Mouse (Mus musculus) cerebellum, adult 2 months (tissue): ENCODE data around the gene Rbms1. TPM values are rescaled to one million over a fixed set of nuclear protein-coding genes. Genes with fewer than 3 reads are reported as not detected.

Experiments
- DNase-seq, 2 experiments: peaks; one replicate each; pipeline ENCODE4 v3.0.0; 2021
- H3K27ac ChIP-seq: fragments of 200-500 bp; 2 replicates; pipeline ENCODE4 v1.5.1; 2012; ENCODE audit warnings: low read length, control low read depth, inconsistent platforms; ENCODE audit not compliant: insufficient read depth
- H3K27me3 ChIP-seq: fragments of 200-500 bp; 2 replicates; pipeline ENCODE4 v1.6.1; 2012; ENCODE audit warnings: inconsistent platforms, mild to moderate bottlenecking, low read length, moderate library complexity; ENCODE audit not compliant: control insufficient read depth, insufficient read depth
- H3K4me1 ChIP-seq: fragments of 200-500 bp; 2 replicates; pipeline ENCODE4 v1.6.1; 2011; ENCODE audit warnings: low read length; ENCODE audit not compliant: control insufficient read depth, insufficient read depth
- H3K4me3 ChIP-seq: fragments of 200-500 bp; replicated peaks from 2 replicates; pipeline ENCODE3; 2011; ENCODE audit warnings: mild to moderate bottlenecking, low read depth, low read length, control low read depth; ENCODE audit not compliant: insufficient read depth
- CTCF ChIP-seq: fragments of 200-500 bp; IDR thresholded peaks from 2 replicates; pipeline ENCODE4 v1.5.1; 2011; ENCODE audit warnings: low read depth, mild to moderate bottlenecking, control low read depth, low read length, moderate library complexity, borderline replicate concordance; ENCODE audit not compliant: insufficient read depth
- POLR2A ChIP-seq: fragments of 200-500 bp; IDR thresholded peaks from 2 replicates; pipeline ENCODE4 v1.6.1; 2011; ENCODE audit warnings: low read length, control low read depth, borderline replicate concordance; ENCODE audit not compliant: insufficient read depth
- WGBS: fragments of 180-500 bp; shearing (Covaris S2); methylation state at CpG from one replicate; pipeline ENCODE4 v1.1.7; 2018; 5-methylcytosine and 5-hydroxymethylcytosine counted together
- polyA plus RNA-seq: library from polyadenylated mRNA; depleted of rRNA; stranded (reverse); fragments of >200 nt; gene quantifications from 2 replicates; pipeline ENCODE4 v1.2.3, GENCODE M21; 2012

The Rbms1 gene
- polyA plus RNA-seq, 1 experiment = 23.5 TPM

DNA sequence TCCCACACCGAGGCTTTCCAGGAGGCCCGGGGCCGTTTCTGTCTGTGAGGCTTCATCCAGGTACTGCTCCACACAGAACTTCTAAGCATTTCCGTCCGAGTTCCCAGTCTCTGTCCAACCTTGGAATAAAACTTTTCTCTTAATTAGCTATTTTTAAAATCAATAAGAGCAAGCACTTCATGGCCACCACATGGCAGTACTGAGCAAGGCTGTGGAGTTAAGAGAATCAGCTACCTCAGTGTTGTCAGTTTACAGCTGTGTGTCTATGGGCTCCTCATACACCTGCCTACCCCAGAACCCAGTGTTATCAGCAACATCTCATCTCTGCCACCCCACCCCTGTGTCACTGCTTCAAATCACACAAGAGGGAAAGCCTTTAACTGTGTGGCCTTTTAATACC, 175.9 kb downstream of the Rbms1 start:
- no peak for DNase-seq
- Histone ChIP-seq H3K27ac (no peak overlapping the region), H3K4me1 (no peaks in the 10 kb centered on the region), H3K4me3 (no peak overlapping the region), H3K27me3 (no peaks in the 10 kb centered on the region)
- 86% methylated on average over 5 of the region's 5 CpGs for WGBS
- TF ChIP-seq POLR2A (no peak), CTCF (no peak)

DNA sequence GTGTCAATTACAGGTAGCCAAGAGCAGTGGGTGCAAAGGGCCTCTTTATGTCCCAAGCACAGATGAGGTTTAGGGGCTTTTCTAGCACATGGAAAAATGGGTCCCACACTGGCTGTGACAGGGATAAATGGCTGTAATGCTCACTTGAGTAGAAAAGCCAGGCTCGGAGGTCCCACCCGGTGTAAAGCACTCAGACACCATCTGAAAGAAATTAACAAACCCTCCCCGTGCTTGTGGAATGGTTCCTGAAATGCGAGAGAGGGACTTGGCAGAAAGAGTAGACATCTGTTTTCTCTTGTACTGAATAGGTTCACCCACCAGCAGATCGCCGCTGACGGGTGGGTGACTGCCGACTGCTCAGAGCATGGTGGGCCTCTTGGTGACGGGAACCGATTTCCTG, 176.7 kb downstream of the Rbms1 start:
- no peak for DNase-seq

DNA sequence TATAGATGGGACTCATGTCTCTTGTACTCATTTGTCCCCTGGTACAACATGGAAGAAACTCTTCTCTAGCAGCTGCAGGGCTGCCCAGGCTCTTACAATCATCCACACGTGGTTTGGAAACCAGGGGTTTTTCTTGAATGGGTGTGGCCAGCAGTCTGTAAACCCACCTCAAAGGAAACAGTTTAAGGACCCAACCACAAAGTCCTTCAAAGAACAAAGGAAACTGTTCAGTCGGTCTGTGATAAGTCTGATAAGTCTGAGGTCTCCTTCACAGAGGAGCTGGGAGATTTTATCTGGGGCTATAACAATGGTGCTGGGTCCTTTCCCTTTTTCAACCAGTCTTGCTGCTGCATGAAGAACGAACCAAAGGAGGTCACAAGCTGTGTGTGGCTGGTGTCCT, 188.5 kb downstream of the Rbms1 start:
- Histone ChIP-seq H3K4me1 (no peaks in the 10 kb centered on the region; the same call in 1 of the 2 replicates), H3K27ac (no peak overlapping the region), H3K4me3 (no peak overlapping the region), H3K27me3 (no peaks in the 10 kb centered on the region)
- TF ChIP-seq CTCF = no peak
- no peak for TF ChIP-seq POLR2A
- DNase-seq = no peak
- WGBS = 77% methylated on average over 3 of the region's 3 CpGs

More for the DNA sequence above, 176.7 kb downstream of the Rbms1 start:
- 17% methylated on average over 10 of the region's 10 CpGs for WGBS
- no peak overlapping the region for H3K4me3 ChIP-seq
- no peaks in the 10 kb centered on the region for H3K4me1 ChIP-seq
- no peak overlapping the region for H3K27ac ChIP-seq
- TF ChIP-seq POLR2A = no peak
- TF ChIP-seq CTCF = no peak
- H3K27me3 ChIP-seq = no peaks in the 10 kb centered on the region

DNA sequence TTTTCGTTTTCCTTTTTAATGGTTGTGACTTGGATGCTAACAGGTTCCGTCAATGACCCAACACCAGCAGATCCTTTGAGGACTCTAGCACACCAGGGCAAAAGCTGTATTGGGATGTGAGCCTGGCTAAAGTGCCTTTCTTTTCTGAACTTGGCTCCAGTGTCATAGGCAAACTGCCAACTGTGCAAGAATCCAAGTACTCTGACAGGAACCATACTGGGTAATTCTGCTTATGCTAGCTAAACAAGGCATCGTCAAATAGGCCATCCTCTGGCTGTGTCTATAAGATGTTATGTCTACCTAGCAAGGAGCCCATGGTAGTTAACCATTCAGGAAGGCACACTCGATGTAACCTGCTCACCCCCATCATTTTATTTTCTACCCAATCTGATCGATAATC, 189.4 kb downstream of the Rbms1 start:
- DNase-seq = peak in 1 of 2 experiments; percentile 48
- Histone ChIP-seq H3K27me3 (no peaks in the 10 kb centered on the region), H3K4me3 (no peak overlapping the region), H3K4me1 (no peaks in the 10 kb centered on the region; the same call in 1 of the 2 replicates), H3K27ac (no peak overlapping the region)
- 28% methylated on average over 5 of the region's 5 CpGs for WGBS
- TF ChIP-seq POLR2A = no peak
- TF ChIP-seq CTCF = no peak

DNA sequence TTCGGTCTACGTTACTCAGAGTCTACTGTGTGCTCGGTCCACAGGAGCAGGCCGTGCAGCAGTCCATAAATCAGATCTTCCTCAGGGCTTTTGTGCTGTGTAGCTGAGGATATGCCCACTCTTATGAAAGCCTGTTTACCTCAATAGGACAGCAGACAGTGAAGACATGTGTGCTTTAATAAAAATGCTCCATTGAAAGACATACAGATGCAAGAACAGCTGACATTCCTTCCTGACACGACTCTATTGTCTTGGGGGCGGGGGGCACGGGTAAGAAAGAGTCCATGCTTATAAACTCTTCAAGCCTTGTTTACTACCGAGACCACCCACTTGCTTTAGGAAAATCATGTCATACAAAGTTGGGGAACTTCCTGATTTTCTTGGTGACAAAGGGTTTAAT, 196.6 kb downstream of the Rbms1 start:
- 48% methylated on average over 8 of the region's 8 CpGs for WGBS
- Histone ChIP-seq H3K4me3 (no peak overlapping the region), H3K27ac (no peak overlapping the region), H3K4me1 (no peaks in the 10 kb centered on the region; the same call in 1 of the 2 replicates), H3K27me3 (no peaks in the 10 kb centered on the region)
- DNase-seq = no peak
- TF ChIP-seq POLR2A (no peak), CTCF (no peak)

DNA sequence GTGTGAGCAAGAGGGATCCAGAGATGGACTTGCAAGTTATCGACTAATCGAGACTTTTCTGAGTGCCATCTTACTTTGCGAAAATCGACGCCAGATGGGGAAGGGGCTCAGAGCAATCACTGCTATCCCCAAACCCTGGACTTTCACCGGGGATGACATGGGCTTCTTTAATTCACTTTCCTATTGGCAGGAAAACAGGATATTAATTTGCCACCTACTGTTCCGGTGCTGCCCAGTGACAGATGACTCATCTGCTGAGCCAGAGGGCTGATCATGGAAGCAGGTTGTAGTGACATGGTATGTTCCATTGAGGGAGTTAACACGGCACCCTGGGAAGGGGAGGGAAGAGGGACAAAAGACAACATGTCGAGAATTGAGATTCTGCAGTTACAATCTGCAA, 206.8 kb downstream of the Rbms1 start:
- WGBS = 23% methylated on average over 9 of the region's 9 CpGs
- Histone ChIP-seq H3K4me3 (no peak overlapping the region), H3K27ac (no peak overlapping the region), H3K27me3 (no peaks in the 10 kb centered on the region), H3K4me1 (peaks cover 3% of the 10 kb centered on the region)
- TF ChIP-seq CTCF = no peak
- TF ChIP-seq POLR2A = no peak
- DNase-seq = peak in 1 of 2 experiments; percentile 36

DNA sequence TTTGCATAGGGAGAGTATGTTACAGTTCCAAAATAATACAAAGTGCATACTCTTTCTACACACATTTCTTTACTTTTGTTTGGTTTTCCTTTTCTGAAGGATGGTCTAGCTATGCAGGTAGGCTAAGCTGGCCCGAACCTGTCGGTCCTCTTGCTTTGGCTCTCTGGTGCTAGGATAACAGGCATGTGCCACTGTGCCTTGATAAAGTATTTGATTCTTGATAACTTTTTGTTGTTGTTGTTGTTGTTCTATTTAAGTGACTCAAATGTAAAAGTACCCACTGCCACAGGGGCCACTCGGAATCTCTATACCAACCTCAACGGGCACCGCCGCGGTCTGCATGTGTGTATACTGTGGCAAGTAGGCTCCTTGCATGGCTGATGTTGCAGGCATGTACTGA, 207.9 kb downstream of the Rbms1 start:
- peaks cover 3% of the 10 kb centered on the region for H3K4me1 ChIP-seq
- DNase-seq = no peak
- TF ChIP-seq POLR2A (no peak), CTCF (no peak)
- 99% methylated on average over 7 of the region's 7 CpGs for WGBS
- H3K27ac ChIP-seq = no peak overlapping the region
- H3K27me3 ChIP-seq = no peaks in the 10 kb centered on the region
- H3K4me3 ChIP-seq = no peak overlapping the region

DNA sequence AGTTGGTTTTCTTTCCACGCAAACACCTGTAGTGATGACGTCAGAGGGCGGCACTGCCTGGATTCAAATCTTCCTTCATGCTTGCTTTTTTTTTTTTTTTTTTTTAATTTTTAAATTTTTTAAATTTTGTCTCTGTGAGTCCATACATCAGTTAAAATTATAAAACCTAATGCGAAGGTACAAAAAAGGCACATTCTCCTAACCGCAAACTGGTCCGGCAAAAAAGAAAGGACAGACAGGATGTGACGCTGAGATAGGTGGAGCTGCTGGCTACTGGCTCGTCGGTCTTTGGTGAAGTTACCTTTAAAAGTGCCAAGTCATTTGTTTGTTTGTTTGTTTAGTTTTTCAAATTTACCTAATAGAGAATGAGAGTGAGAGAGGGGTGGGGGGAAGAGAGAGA, 211.7 kb downstream of the Rbms1 start:
- no peak overlapping the region for H3K27ac ChIP-seq
- H3K4me3 ChIP-seq = no peak overlapping the region
- no peak for DNase-seq
- no peaks in the 10 kb centered on the region for H3K27me3 ChIP-seq
- peaks cover under 1% of the 10 kb centered on the region; the same call in 1 of the 2 replicates for H3K4me1 ChIP-seq
- TF ChIP-seq CTCF = no peak
- TF ChIP-seq POLR2A = no peak
- WGBS = 96% methylated on average over 9 of the region's 9 CpGs

DNA sequence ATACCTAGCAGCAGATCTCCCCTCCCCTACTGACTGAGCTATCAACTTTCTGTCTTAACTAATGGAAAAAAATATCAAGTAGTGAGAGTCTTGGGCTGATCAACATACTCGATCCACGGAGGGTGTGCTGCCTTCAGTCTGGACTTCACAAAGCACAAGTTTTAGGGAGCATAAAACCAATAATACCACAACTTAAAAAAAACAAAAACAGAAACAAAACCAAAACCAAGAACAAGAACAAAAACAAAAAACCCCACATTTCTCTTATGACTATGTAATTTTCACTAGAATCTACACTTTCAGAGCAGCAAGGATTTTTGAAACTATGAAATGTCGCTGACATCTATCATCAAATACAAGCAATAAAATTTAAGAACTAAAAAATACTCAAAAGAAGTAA, 212.4 kb downstream of the Rbms1 start:
- no peak overlapping the region for H3K27ac ChIP-seq
- H3K27me3 ChIP-seq = no peaks in the 10 kb centered on the region
- no peaks in the 10 kb centered on the region for H3K4me1 ChIP-seq
- no peak overlapping the region for H3K4me3 ChIP-seq
- TF ChIP-seq POLR2A = no peak
- TF ChIP-seq CTCF = no peak
- no peak for DNase-seq
- 93% methylated on average over 3 of the region's 3 CpGs for WGBS
